Mouse (Mus musculus): ENCODE results near the gene Il18.

The Il18 gene

DNA sequence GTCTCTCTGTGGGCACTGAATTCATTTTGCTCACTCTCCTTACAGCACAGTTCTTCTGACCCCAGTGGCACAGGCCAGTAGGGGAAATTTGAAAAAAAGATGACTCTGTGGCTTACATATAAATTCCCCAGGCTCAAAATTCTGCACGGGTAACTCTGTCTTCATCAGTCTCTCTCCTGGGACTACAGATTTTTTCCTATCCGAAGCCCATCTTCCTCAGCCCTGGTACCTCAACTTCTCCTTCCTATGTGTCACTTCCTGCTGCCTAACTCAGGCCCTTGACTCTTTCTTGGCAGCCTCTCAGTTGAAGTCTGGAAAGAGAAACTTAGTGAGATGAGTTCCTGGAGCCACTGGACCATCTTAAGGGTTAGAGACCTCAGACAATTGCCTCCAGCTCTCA is 1.1 kb upstream of the Il18 start:
- no peak for DNase-seq (ENCODE audit: low spot score)

DNA sequence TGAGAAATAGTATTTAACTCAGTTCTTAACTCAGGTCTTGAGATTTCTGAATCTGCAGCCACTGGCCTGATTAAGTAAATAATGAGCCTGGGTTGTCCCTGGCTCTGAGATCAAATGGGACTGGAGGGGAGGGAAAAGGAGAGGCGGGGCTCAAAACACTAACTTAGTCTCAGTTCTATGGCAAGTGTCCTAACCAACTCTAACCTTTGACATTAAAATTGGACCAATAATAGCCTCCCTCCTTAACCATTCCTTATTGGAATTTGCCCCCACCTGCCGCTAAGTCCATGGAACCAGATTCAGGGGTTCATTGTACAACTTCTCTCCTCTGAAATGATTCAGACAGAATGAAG is 443 bp downstream of the Il18 start, which contains the start of gene Bco2:
Gene Bco2, minus strand, starts transcription at position 88 of the 353 bp plus-strand sequence.
- no peak for DNase-seq (ENCODE audit: low spot score)

DNA sequence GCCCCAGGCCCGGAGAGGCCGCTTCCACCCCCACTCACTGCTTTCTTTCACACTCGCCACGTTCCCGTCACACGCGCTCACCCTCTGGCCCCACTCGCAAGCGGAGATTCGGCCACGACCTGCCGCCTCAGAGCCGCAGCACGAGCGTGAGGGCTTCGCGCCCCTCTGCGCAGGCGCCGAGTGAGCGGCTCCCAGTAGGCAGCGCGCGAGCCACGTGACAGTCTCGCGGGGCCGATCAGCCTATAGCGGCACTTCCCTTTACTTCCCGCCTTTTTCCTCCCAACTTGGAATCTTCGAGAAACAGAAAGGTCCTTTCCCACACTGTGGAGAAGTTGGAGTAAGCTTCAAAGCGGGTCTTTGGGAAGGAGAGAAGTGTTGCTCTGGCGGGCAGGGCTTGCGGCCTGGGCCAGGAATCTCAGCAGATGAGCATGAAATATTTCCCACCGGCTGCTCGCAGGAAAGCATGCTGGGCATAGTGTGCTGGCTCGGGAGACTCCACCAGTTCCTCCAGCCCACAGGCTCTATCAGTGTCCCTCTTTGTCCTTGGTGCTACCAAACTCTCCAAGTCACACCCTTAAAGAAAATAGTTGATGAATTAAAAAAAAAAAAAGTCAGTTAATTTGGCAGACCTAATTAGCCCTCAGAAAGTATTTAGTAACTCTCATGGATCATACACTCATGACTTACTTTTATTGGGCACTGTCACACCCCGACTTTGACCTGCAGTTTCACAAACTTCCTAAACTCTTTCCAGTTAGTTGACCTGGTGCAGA is 6.7 kb downstream of the Il18 start, which contains the start of gene Tex12:
Gene Tex12, minus strand, starts transcription at position 181 of the 773 bp plus-strand sequence.
- DNase-seq (ENCODE audit: low spot score): no peak

DNA sequence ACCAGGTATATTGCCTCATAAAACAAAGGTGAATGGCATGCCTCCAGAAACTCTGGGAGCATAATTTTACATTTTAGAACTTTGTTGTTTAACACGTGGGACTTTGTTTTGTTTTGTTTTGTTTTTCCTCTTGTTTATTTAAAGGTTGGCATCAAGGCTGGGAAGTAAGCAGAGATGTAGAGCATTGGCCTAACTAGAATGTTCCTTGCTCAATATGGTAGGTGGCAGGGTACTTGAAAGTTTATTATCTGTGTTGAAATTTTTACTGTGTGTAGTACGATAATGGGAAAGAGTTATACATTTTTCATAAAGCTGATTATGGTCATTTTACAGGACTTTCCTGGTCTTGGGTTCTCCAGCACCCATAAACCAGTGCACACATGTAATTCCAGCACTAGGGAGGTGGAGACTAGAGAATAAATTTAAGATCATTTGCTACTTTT is 7.3 kb downstream of the Il18 start:
- no peak for DNase-seq (ENCODE audit: low spot score)

DNA sequence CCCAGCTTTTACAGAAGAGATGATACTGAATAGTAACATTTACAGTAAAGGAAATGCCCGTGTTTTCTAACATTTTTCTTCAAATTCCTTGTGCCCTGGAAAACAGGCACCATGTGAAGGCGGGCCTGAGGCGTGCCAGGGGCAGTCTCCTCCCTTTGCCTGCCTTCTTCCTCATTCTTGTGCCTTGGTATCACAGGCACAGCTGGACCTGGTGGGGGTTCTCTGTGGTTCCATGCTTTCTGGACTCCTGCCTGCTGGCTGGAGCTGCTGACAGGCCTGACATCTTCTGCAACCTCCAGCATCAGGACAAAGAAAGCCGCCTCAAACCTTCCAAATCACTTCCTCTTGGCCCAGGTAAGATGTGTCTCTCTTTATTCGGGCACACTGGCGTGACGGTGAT is 10.5 kb downstream of the Il18 start:
- no peak for DNase-seq (ENCODE audit: low spot score)

DNA sequence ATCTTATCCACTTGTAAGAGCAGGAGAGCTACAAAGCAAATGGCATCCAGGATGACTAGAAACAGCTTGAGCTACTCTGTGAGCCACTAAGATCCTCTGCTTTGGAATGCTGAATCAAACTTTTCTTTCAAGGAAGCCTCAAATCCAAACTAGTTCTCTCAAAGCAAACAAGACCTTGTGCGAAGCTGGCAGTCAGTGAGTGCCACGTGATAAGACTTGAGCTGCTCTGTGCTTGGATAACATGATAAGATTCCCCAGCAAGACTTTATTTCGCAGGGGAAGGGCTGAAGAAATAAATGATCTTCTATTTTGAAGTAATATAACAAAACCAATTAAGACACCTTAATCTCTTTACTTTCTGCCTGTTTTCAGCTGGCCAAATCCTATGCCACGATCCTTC is 11.3 kb downstream of the Il18 start:
- no peak for DNase-seq (ENCODE audit: low spot score)

DNA sequence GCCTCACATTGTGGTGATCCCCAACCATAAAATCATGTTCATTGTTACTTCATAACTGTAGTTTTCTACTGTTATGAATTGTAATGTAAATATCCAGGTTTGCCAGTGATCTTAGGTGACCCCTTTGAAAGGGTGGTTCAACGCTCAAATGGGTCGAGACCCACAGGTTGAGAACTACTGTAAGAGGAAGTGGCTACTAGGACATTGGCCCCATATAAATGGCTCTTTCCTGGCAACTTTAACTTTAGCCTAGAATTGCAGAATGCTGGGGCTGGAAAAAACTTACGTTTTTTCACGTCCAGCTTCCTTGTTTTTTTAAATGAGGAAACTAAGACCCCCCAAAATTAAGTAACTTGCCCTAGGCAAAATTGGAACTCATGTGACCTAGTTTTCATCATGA is 12.7 kb downstream of the Il18 start:
- DNase-seq (ENCODE audit: low spot score): no peak

DNA sequence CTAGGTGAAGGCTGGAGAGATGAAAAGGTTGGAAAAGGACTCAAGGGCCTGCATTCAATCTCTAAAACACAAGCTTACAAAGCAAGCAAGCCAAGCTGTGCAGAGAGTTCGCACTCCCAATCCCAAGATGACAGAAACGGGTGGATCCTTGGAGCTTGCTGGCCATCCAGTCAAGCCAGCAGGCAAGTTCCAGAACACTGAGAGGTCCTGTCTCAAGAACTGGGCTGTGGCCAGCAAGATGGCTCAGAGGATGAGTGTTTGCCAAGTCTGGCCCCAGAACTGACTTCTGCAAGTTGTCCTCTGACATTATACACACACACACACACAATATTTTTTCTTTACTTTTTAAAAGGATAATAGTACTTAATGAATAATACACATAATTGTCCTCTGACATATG is 13.3 kb downstream of the Il18 start:
- no peak for DNase-seq (ENCODE audit: low spot score)

DNA sequence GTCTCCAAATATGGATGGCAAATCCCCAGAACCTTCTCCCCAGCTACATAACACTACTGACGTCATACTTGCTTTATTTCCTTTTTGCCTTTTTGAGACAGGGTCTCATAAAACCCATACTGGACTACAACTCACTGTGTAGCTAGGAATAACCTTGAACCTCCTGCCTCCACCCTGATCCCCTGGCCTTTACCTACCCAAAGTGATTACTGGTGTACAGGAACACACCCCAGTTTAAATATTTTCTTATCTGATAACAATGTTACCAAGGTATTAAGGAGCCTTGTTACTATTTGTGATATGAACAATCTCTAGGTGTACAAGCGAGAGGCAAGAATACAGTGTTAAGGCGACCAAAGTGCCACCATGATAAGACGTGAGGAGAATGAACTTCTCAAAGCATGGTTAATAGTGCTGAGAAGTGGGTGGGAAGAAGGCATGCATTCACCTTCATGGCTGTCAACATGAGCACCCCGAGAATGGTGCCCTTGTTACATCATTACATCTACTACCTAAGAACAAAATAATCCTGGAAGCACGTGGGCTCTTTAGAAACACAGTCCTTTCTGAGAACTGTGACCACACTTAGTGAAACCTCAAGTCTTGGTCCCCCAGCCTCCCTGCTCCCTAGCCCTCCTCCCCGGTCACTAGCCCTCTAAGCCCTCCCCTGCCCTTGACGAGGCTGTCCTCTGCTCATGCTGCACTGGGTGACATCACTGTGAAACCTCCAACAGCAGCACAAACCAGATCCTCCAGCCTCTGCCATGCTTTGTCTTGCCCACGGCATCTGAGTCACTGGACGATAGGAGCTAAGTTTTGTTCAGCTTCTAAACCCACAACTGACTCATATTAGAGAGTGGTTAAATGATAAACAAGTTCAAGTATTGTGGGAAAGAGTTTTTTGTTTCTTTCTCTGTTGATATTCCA is 15.2 kb downstream of the Il18 start:
- DNase-seq (ENCODE audit: low spot score): no peak

DNA sequence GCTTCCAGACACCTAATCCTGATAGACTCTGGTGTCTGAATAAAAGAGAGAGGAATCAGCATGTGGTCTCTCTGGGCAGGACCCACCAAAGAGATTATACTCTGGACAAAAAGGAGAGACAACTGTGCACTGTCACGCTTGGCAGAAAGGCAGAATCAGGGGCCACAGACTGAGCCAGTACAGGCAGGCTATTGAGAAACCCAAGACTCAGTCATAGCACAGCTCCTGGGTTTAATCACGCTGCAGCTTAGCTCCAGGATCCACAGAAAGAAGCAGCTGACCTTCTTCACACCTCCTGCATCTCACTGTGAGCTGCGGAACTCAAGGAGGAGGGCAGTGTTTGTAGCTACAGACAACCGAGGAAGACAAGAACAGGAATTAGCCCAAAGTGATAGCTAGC is 25.7 kb downstream of the Il18 start:
- DNase-seq (ENCODE audit: low spot score): no peak

DNA sequence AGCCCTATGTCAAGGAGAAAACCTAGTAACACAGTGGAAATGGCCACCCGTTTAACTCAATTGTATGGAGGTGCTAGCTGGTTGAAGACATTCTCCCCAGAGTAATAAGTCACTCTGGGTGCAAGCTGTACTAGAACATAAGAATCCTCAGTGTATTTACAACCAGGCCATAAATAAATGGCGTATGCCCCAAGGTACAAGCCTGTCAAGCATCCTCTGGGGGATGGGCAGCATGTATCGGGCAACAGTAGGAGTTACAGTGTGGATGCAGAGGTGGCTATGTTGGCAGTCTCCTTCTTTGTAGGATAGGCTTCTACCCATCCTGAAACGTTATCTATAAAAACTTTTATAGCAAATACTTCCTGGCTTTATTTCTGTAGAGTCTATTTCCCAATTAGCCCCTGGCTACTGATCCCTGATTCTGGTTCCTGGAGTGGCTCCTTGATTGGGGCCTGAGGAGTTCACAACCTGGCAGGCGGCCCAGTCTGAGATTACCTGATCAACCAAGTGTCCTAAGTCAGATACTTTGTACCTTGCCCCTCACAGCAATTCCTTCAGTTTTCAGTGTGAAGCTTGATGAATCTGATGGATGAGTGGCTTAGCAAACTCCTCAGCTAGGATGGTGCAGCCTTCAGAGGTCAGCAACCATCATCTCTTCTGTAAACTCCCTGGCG is 30.7 kb downstream of the Il18 start:
- no peak for DNase-seq (ENCODE audit: low spot score)

DNA sequence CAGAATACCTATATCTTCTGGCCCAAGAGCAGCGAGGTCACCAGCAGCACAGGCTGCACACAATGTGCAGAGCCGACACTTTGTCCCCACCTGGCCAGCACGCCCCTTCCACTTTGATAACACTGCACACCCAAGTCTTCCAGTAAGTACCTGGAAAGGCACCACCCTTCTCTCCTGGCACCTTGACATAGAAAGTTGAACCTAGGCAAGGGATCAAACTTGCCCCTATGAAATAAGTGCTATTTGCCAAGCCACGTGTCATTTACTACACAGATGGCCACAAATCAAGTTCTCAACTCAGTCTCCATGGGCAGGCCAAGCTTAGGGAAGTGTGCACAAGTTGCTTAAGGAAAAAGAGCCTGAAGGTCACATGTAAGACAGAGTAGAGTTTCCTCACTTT is 32.3 kb downstream of the Il18 start:
- no peak for DNase-seq (ENCODE audit: low spot score)

DNA sequence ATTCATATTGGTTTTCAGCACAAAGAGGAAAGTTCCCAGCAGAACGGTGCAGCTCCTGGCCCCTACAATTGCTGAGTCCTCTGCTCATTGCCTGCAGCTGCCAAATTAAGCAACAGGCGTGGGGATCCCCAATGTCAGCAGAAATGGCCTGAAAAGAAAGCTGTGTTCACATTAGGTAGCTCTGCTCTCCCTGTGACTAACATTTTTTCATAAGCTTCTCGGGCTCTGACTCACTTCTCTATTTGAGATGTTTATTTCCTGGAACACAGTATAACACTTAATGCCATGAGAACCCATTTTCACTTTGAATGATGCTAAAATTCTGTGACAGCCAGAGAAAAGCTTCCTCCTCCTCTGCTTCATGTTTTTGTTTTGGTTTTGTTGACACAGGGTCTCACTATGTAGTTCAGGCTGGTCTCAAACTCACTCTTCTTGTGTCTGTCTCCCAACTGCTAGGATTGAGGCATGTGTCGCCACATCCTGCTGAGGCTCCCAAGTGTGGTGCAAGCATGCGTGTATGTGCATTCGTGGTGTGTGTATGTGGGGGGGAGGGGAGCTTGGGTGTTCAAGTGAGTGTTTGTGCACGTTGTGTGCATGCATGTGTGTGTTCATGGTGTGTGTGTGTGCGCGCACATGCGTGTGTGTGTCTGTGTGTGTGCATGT is 36.4 kb downstream of the Il18 start:
- DNase-seq (ENCODE audit: low spot score): no peak

DNA sequence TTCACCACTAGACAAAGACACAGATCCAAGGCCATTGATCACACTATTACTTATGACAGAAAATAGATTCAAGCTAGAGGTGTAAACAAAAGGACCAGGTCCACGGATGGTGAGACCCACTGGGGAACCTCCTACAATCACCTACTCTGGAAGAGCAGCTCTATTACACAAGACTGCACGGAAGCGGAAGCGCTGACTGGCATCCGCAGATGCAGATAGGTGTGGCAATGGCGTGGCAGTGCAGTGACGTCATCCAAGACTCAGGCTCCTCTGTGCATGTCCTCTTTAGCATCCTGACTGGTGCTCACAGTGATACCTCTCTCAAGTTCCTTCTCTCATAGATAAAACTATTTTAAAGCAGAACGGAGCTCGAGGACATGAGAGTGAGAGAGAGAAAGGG is 38.3 kb downstream of the Il18 start:
- no peak for DNase-seq (ENCODE audit: low spot score)

DNA sequence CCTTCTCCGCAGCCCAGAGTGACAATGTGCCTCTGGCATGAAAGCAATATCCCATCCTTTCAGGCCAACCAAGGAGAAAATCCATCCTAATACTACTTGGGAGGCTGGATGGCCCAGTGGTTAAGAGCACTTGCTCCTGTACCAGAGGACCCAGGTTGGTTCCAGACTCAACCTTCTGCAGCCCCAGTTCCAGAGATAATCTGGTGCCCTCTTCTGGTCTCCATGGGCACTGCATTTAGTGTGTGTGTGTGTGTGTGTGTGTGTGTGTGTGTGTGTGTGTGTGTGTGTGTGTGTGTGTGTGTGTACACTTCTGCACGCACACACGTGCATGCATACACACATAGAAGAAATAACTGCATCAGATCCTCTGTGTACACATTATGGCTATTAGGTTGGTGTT is 38.9 kb downstream of the Il18 start:
- DNase-seq (ENCODE audit: low spot score): no peak

DNA sequence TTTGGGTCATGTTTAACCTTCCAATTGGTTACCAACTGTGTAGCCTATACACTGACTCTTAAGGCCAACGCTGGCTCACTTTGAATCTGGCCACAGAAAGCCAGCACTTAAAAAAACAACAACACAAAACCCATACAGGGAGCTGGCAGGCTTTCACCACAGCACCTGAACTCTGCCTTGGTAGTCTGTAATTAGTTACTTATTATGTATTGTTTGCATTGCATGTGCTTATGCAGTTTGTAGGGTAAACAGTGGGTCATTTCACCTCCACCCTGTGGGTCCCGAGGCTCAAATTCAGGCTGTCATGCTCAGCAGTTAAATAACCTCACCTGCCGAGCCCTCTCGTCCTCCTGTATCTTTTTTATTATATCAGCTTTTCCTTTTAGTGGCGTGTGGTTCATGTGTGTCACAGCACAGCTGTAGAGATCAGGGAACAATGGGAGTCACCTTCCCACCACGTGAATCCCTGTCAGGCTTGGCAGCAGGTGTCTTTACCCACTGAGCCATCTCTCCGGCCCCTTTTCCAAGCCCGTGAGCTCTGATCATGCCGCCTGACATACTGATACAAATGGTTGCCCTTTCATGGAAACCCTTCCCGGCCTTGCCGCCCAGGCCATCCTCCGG is 40.3 kb downstream of the Il18 start:
- no peak for DNase-seq (ENCODE audit: low spot score)

DNA sequence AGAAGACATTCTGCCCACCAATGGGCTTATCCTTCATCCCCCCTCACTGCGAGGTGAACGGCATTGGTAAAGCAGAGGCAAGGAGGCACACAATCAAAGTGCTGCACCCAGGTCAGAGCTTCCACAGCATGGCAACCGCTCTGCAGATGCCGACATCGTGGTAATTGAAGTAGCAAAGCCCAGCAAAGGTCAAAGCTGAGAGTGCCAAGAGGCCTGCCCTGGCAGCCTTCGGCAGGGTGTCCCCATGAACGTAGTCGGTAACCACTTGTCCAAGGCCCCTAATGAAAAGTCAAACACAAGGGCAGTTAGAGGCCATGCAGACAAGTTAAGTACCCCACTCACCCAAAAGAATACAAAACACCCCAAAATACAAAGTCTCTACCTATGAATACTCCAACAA is 42.3 kb downstream of the Il18 start:
- no peak for DNase-seq (ENCODE audit: low spot score)

DNA sequence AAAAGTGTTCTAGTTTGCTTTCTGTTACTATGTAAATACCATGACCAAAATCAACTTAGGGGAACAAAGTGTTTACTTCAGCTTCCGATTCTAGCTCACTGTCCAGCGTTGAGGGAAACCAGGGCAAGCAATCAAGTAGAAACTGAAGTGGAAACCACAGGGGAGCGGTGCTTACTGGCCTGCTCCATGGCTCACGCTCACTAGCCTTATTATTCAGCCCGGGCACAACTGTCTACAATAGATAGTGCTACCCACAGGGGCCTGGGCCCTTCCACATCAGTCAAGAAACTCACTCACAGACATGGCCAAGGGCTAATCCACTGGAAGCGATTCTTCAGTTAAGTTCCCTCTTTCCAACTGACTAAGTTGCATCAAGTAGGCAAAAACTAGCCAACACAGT is 46.9 kb downstream of the Il18 start:
- no peak for DNase-seq (ENCODE audit: low spot score)

DNA sequence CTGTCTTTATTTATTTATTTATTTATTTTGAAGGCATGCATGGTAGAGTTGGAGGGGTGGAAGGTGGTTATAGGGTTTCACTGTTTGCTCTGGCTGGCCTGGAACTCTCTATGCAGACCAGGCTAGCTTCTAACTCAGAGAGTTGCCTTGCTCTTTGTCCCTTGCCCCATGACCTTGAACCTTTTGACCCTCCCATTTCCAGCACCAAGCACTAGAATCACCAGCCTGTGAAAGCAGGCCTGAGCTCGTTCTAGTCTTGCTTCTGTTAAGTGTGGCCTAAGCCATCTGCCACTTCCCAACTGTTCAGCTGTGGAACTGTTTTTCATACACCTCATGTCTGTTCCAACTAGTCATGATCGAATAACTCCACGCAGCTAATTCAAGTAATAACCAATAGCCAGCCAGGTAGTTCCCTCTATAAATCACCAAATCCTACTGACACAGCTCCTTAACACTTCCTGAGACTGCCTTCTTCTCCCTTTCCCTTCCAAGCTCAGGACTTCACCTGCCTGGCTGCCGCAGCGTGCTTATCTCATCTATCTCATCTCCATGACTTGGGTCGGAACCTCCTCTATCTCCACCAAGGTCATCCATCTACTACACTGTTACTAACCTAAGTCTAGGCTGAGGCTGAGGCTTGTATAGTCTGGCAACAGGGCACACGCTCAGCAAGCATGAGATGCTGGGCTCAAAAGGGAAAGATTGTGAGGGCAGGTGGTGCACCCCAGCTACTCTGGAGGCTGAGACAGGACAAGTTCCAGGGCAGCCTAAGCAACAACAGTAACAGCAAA is 47.6 kb downstream of the Il18 start:
- no peak for DNase-seq (ENCODE audit: low spot score)

DNA sequence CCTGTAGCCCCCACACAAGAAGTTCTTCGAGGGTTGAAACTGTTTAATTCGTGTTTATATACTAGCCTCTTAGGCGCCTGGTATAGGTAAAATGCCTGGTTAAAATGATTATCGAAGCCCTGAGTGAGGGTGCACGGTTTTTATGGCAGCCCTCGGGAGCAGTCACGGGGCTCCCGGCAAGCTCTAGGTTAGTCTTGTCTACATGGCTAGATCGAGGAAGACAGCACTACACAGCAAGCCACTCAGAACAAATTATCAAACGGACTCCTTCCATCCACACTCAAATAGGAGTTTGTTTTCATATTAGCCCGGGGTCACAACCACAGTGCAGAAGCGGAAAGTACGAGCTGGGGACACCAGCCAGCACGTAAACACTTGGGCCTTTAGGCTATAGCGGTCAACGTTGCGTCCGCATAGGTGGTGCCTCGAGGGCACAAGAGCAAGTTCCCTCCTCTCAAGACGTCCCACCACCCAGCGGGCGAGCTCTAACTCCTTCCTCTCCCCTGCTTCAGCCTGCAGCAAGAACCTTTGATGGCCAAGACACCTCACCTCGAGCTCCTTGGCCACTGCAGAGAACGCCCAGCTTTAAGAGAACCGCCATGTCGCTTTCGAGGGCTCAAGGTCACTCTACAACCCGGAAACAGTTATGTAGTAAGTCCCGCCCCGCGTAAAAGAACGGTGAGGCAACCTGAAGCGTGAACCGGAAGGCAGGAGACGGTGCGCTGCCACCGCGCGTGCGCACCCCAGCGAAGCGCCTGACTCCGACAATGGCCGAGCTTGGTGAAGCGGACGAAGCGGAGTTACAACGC is 48.8 kb downstream of the Il18 start, which contains the start of the genes Sdhd and Timm8b:
Gene Sdhd, minus strand, starts transcription at position 624 of the 809 bp plus-strand sequence.
Gene Timm8b, plus strand, starts transcription at position 722 of the 809 bp plus-strand sequence.
- peak; percentile 93 for DNase-seq (ENCODE audit: low spot score)
